Mouse (Mus musculus) kidney, embryonic 16.5 days (tissue): ENCODE results near the gene Tpst1. TPM values are rescaled to one million over a fixed set of nuclear protein-coding genes. Genes with fewer than 3 reads are reported as not detected.

Source experiments
- polyA plus RNA-seq: library from polyadenylated mRNA; unstranded; fragments of >200 nt; fragmentation: Nextera tagmentation; extraction: Ambion mirVana; gene quantifications from 2 replicates; pipeline ENCODE4 v1.2.1, GENCODE M21; 2015

The Tpst1 gene
- polyA plus RNA-seq, 1 experiment from 2014 or later: 70.1 TPM

Other genes with a start within 250 kb of the Tpst1 start
- gene Sumf2, start 226.3 kb upstream of the Tpst1 start, polyA plus RNA-seq: 54.0 and 59.2 TPM in 2 replicates
- 1,059 and 1,110 TPM in 2 replicates for gene Chchd2, start 185.9 kb upstream of the Tpst1 start, polyA plus RNA-seq
- gene Zbed5, start 177.6 kb upstream of the Tpst1 start, polyA plus RNA-seq: 6.5 and 7.8 TPM in 2 replicates
- 0.21 and 0.28 TPM in 2 replicates for gene Phkg1, start 174.8 kb upstream of the Tpst1 start, polyA plus RNA-seq
- gene Nupr1l, start 164.8 kb upstream of the Tpst1 start, polyA plus RNA-seq: 4.4 and 4.9 TPM in 2 replicates
- 20.4 and 22.3 TPM in 2 replicates for gene Vkorc1l1, start 131.4 kb upstream of the Tpst1 start, polyA plus RNA-seq
- 55.0 and 59.4 TPM in 2 replicates for gene Gusb, start 70.3 kb upstream of the Tpst1 start, polyA plus RNA-seq
- 59.2 and 73.9 TPM in 2 replicates for gene Asl, start 44.1 kb upstream of the Tpst1 start, polyA plus RNA-seq
- 43.7 and 46.2 TPM in 2 replicates for gene Crcp, start 44.0 kb upstream of the Tpst1 start, polyA plus RNA-seq
- gene Kctd7, start 71.5 kb downstream of the Tpst1 start, polyA plus RNA-seq: 5.9 and 6.3 TPM in 2 replicates
- 32.6 and 33.2 TPM in 2 replicates for gene Rabgef1, start 98.5 kb downstream of the Tpst1 start, polyA plus RNA-seq
- gene Tmem248, start 143.8 kb downstream of the Tpst1 start, polyA plus RNA-seq: 33.4 and 35.1 TPM in 2 replicates
- 72.2 and 77.6 TPM in 2 replicates for gene Sbds, start 182.2 kb downstream of the Tpst1 start, polyA plus RNA-seq
- gene Tyw1, start 182.3 kb downstream of the Tpst1 start, polyA plus RNA-seq: 30.2 and 34.1 TPM in 2 replicates